Mouse (Mus musculus) heart, adult 2 months (tissue): ENCODE data around the gene Cenpo.

ENCODE experiments used
- CTCF ChIP-seq: fragments of 200-600 bp; IDR thresholded peaks from 2 replicates; pipeline ENCODE4 v1.8.1; 2022; ENCODE audit warnings: antibody characterized with exemption, mild to moderate bottlenecking, moderate library complexity
- EP300 ChIP-seq: fragments of 200-500 bp; IDR thresholded peaks from 2 replicates; pipeline ENCODE4 v1.6.1; 2011; ENCODE audit warnings: low read depth, low read length, control low read depth; ENCODE audit not compliant: insufficient read depth
- POLR2A ChIP-seq: fragments of 200-500 bp; IDR thresholded peaks from 2 replicates; pipeline ENCODE4 v1.6.1; 2011; ENCODE audit warnings: mild to moderate bottlenecking, low read depth, low read length, control low read depth; ENCODE audit not compliant: insufficient read depth

DNA sequence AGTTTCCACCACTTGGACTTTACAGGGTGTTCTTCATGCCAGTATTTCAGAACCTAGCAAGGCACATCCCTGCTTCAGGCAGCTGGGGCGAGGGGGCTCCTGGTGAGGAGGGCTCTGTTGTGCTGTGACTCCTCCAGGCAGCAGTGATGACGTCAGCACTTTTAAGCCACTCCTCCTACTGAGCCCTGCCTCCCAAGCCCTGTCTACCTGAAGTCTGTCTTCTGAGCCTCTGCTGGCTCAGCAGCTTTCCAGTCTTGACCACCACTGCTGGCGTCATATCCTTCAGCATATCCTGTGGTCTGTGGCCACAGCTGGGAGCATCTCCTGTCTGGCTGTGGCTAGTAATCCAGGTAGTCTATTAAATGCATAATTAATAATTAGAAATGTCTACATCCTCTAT lies 53.6 kb downstream of the Cenpo start:
- TF ChIP-seq EP300: no peak
- TF ChIP-seq CTCF: no peak
- TF ChIP-seq POLR2A: no peak
